Mouse (Mus musculus) naive thymus-derived CD4-positive, alpha-beta T cell, adult 2 months (primary cell): Measurements from ENCODE around the gene Cep63.

ENCODE experiments used
- DNase-seq: peaks from one replicate; pipeline ENCODE4 v3.0.0-alpha.2; 2011; ENCODE audit warnings: low read depth

The Cep63 gene

DNA sequence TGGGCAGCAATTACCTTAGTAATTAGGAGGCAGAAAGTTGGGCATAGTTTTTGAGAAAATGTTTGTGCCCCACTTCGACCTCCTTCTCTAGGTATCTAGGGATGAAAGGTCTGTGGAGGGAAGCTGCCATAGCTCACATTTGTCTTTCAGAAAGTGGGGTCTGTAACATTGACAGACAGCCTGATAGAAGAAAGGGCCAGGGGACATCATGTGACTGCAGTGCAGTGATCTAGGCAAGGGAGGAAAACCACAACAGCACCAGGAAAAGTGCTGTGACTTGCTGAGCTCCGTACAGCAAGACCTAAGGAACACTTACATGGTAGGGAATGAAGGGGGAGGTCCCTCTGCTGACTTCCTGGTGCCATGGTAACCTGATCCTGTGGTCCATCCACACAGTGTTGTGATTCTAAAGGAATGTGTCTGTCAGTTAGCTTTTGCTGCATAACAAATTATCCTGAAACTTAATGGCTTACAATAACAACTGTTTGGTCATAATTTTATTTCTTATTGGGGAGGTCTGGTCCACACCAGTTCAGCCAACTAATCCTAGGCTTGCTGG lies 5.3 kb upstream of the Cep63 start:
- no peak for DNase-seq

- DNase-seq: no peak
Measured at GRCm38 (mm10) chr9:102629052-102629451, 2.7 kb upstream of the Cep63 start.

DNA sequence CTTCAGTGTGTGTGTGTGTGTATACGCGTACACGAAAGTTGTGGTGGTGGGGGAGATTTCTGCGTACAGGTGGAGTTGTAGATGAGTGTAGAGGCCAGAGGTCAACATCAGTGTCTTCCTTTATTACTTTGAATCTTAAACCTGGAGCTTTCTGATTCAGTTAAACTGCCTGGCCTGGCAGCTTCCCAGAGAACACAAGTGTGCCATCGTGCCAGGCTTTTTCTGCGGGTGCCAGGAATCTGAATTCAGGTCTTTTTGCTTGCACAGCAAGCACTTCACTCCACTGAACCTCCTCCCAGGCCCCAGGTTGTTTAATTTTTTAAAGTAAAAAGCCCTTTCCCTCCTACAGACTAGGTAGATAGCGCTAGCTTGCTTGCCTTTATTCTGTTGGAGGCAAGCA lies 1.1 kb upstream of the Cep63 start:
- DNase-seq: no peak

DNA sequence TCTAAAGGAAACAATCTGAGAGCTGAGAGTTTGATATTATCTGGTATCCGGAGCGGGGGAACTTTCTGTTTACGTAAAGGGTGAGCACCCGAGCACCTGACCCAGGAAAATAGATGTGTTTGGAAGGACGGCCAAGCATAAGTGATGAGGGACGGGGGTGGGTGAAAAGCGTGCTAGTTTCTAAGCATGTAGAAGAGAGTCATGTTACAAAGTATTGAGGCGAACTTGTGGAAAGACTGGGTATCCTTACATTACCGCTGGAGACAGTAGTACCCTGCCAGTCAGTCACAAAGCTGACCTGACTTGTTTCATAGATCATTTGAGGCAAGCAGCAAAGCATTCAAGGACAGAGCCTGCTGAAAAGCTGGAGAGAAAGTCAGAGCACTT lies 498 bp upstream of the Cep63 start:
- no peak for DNase-seq

GRCm38 (mm10) chr9:102625401-102625982 lies 842 bp downstream of the Cep63 start:
- DNase-seq: peak; percentile 76

DNA sequence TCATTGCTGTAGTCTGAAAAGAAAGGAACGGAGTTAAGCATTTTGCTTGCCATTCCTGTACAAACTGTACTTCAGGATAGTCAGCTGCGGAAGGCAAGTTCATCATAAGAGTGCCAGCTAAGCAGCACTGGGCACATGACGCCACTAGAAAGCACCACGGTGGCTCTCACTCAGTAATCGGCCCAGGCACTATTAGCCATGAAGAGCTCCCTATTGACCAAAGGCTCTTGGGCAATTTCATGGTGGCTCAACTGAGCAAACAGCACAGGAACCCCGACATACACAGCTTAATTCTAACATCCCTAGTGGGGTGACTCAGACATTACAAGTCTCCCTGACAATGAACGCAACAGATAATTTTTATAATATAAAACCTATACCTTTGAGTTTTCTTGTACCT lies 2.8 kb downstream of the Cep63 start:
- no peak for DNase-seq

DNA sequence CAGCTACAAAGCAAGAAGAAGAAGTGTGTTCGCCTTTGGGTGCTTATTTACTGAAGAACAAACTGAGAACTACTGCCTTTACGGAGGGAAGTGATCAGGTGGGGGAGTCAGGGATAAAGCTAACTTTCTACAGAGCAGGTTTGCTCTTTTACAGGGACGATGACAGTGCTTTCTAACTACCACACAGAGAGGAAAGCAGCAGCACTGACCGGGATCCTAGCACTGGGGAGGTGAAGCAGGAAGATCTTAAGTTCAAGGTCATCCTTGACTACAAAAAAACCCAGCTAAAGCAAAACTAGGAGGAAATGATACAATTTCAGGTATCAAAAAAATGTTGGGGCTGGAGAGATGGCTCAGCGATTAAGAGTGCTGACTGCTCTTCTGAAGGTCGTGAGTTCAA lies 3.5 kb downstream of the Cep63 start:
- DNase-seq: no peak

- peak; percentile 82 for DNase-seq
Measured at GRCm38 (mm10) chr9:102622192-102622857, 4.0 kb downstream of the Cep63 start.

DNA sequence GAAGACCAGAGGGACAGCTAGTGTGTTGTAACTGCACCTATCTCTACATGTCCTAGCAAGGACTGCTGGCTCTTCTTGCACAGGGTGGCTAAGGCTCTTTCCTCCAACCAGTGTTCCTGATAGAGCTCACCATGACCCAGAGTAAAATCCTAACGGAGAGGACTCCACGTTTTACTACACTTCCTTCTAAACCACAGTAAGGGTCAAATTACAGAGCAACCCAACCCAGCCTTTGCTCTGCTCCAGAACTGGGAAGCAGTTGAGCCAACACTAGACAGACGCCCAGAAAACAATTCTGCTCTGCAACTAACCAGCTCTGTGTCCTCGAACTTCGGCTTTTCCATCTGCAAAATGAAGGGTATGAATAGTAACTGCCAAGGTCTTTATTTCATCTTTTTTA lies 4.9 kb downstream of the Cep63 start:
- DNase-seq: no peak

DNA sequence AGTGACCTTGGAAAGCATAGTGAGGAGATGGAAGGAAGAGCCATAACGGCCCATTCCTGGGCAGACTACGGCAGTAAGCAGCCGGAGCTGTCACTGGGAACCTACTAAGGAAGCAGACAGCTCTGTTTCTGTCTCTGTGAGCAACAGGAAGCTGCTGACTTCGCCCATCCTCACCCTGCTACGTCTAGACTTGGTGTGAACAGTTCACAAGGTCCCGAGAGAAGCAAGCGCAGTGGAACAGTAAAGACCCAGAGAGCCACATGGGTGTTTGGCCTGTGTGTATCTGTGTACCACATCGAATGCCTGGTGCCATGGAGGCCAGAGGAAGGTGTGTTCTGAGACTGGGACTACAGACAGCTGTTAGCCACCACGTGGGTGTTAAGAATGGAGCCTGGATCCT lies 10.1 kb downstream of the Cep63 start:
- DNase-seq: no peak

GRCm38 (mm10) chr9:102615071-102615470 lies 11.3 kb downstream of the Cep63 start:
- DNase-seq: no peak

- DNase-seq: no peak
Measured at GRCm38 (mm10) chr9:102609221-102609620, 17.1 kb downstream of the Cep63 start.

GRCm38 (mm10) chr9:102607471-102607870 lies 18.9 kb downstream of the Cep63 start:
- DNase-seq: no peak

GRCm38 (mm10) chr9:102605162-102605561 lies 21.2 kb downstream of the Cep63 start:
- DNase-seq: no peak

- DNase-seq: no peak
Measured at GRCm38 (mm10) chr9:102601666-102602065, 24.7 kb downstream of the Cep63 start.

GRCm38 (mm10) chr9:102601187-102601586 lies 25.1 kb downstream of the Cep63 start:
- DNase-seq: no peak

- no peak for DNase-seq
Measured at GRCm38 (mm10) chr9:102595662-102596436, 30.5 kb downstream of the Cep63 start.

DNA sequence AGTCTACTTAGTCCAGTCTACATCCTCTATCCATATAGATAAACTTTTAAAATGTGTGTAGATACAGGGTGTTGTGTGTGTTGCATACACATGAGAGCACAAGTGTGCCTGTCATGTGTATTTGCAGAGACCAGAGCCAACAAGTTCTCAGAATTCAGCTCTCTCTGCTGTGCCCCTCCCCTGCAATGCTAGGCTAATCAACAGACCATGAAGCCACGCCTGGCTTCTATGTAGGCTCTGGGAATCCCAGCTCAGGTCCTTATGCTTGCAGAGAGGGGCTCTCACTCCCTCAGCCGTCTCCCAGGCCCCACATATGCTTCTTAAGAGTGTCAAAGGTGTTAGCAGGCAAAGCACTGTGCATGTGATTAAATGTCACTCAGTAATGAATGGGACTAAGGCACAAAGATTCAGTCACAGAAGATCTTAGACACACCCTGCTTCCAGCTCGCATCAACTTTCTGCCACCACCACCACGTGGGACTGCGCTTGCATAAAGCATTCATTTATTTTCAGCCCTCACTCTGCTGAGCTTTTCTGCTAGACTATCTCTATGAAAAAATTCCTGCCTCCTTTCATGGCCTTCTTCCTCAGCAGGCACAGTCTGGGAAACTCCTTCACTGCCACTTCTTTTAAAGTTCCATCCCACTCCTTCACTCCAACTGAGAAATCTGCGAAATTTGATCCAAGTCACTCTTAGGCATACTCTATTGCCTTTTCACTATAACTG lies 31.5 kb downstream of the Cep63 start:
- DNase-seq: no peak

GRCm38 (mm10) chr9:102587347-102587746 lies 39.0 kb downstream of the Cep63 start:
- DNase-seq: no peak

- DNase-seq: no peak
Measured at GRCm38 (mm10) chr9:102581921-102582469, 44.3 kb downstream of the Cep63 start.

- peak; percentile 35 for DNase-seq
Measured at GRCm38 (mm10) chr9:102577480-102577879, 48.9 kb downstream of the Cep63 start.

GRCm38 (mm10) chr9:102572888-102573287 lies 53.4 kb downstream of the Cep63 start:
- DNase-seq: no peak
